Mouse (Mus musculus) ovary, postnatal 14 days (tissue): ENCODE data around the gene Tas1r1.
"Not testable (repeated sequence)": the region's sequence is repeated elsewhere in the genome, so short reads cannot be mapped to it uniquely, and the experiment has no call there.

ENCODE experiments used
- DNase-seq: peaks from one replicate; pipeline ENCODE4 v3.0.0; 2022; ENCODE audit warnings: low spot score

Gene Tas1r1

GRCm38 (mm10) chr4:152043171-152043570 lies 4.8 kb upstream of the Tas1r1 start:
- DNase-seq, result no peak

- no peak for DNase-seq
Observed at GRCm38 (mm10) chr4:152041924-152042641, 3.7 kb upstream of the Tas1r1 start.

DNA sequence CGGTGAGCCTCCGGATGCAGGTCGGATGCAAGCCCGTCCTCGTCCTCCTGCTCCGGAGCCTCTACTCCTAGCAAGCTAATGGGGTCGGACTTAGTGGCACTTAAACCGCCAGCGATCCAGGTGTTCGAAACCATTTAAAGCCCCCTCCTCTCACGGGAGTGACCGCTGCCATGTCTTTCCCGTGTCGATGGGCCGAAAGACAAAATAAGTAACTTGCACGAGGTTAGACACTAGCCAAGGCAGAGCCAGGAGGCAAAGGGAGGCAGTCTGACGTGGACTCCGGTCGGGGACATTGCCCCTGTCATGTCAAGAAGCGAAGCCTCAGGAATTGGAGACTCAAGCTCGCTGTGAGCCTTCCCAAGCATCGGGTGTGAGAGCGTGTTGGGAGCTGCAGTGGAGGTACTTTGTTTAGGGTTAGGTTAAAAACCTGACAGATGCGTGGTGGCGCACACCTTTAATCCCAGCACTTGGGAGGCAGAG lies 1.5 kb upstream of the Tas1r1 start:
- no peak for DNase-seq

DNA sequence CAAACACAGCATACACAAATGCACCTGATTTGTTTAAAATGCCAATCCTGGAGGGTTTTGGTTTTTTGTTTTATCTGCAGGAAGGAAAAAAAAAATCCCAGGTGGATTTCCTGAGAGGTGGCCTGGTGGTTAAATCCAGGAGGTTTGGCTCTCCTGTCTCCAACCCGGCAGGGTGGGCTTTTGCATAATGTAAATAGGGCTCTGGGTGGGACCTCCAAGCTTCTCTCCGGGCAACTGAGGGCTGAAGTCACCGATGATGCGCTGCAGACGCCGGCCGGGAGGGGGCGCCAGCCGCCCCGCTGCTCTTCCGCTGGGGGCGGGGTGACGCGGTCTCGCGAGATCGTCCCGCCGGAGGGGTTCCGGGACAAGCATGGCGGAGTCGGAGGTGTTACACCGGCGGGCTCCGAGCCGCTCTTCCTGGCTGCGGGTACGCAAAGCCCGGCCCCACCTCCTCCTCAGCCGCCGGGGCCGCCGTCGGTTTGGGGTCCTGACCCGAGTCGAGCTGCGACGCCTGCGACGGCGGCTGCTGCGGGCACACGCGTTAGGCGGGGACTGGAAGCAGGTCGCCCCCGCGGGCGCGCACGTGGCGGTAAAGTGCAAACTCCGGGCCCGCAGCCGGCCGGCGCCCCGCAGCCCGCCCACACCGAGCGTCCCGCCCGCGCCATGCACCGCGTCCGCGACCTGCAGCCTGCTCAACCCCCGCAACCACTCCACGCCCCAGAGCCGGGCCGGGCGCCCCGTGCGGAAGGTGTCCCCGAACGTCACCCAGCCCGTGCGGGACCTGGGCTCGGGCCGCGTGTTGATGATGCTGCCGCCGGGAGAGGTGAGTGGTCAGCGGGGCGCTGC lies 840 bp upstream of the Tas1r1 start, which contains the start of gene Nol9:
Gene Nol9, plus strand, starts transcription at position 337 of the 846 bp plus-strand sequence.
- peak; percentile 94 for DNase-seq

- not testable (repeated sequence) for DNase-seq
Observed at GRCm38 (mm10) chr4:152036464-152036863, 1.9 kb downstream of the Tas1r1 start.

DNA sequence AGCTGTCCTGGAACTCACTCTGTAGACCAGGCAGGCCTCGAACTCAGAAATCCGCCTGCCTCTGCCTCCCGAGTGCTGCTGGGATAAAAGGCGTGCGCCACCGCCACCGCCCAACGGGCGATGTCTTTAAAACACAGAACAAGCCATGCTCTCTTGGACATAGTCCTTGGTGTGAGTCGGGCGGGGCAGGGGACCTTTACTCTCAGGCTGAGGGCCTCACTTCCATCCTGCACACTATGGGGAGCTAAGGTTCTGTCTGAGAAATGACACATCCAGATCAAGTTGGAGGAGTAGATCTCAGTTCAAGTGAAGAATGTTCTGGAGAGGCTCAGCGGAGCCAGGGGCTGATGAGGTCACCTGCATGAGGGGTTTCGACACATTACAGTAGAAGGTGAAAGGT lies 5.4 kb downstream of the Tas1r1 start:
- no peak for DNase-seq

DNA sequence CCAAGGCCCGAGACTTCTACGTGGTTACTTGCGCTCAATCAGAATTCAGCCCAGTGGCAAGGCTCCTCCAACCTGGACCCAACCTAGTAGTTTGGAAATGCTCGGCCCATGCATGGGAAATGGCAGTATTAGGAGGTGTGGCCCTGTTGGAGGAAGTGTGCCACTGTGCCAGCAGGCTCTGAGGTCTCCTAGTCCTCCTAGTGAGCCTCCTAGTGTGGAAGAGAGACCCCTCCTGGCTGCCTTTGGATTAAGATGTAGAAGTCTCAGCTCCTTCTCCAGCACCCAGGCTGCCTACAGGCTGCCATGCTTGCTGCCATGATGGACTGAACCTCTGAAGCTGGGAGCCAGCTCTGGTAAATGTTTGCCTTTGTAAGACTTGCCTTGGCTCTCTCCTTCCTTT lies 8.4 kb downstream of the Tas1r1 start:
- DNase-seq, result no peak

GRCm38 (mm10) chr4:152029087-152029486 lies 9.3 kb downstream of the Tas1r1 start:
- no peak for DNase-seq

- no peak for DNase-seq
Observed at GRCm38 (mm10) chr4:152028456-152028855, 9.9 kb downstream of the Tas1r1 start.

- peak; percentile 89 for DNase-seq
Observed at GRCm38 (mm10) chr4:152027524-152027923, 10.8 kb downstream of the Tas1r1 start, which contains the start of gene Zbtb48. Gene Zbtb48, minus strand, starts transcription at chr4:152027671.

- no peak for DNase-seq
Observed at GRCm38 (mm10) chr4:152026751-152027508, 11.4 kb downstream of the Tas1r1 start.

- no peak for DNase-seq
Observed at GRCm38 (mm10) chr4:152024525-152024924, 13.8 kb downstream of the Tas1r1 start.

- no peak for DNase-seq
Observed at GRCm38 (mm10) chr4:152022506-152022905, 15.9 kb downstream of the Tas1r1 start.

DNA sequence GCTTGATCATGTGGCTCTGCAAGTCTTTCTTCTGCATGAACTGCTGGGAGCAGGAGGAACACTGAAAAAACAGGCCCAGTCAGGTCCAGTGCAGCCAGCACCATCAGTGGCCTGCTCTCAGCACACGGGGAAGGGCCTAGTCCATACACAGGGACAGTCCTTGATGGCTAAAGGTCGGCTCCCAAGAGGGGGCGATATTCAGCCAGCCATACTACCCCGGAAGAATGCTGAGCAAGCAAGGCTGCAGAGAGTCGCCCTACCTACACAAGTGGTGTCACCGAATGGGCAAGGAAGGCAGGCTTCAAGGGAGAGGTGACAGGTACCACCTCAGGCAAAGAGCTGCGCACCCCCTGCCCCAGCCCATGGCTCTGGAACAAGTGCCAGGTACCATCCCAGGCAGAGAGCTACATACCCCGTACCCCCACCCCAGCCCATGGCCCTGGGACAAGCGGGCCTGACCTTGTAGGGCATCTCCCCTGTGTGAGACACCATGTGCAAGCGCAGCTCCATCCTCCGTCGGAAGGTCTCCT lies 16.7 kb downstream of the Tas1r1 start:
- no peak for DNase-seq

DNA sequence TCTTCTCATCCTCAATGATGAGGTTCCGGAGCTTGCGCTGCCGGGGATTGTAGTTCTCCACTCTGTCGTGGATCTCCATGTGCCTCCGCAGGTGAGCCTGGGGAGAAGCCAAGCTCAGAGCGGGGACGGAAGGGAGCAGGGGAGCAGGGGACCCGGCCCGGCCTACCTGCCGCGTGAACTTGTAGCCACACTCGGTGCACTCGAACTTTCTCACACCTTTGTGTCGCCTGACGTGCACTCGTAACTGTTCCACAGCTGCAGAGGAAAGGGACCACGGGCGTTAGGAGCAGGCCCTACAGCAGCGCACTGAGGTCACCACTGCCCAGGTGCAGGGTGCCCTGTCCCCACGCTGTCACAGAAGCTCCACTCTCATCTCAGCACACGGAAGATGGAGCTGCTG lies 18.3 kb downstream of the Tas1r1 start:
- no peak for DNase-seq

DNA sequence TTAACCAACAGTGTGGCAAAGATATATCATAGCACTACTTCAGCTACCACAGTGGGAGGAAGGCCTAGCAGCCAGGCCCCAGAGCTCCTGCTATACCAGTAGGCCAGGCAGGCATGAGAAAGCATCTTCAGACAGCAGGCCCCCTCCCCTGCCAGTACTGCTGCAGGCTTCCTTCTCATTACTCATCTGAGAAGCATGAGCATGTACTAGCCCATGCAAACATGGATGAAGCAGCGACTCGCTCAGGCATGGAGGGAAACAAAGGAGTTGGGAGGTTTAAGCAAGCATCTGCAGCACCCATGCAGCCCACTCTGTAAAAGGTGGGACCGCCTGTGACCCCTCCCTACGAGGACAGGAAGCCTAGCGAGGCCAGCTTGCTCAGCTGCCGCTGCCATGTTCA lies 19.3 kb downstream of the Tas1r1 start:
- DNase-seq, result no peak

GRCm38 (mm10) chr4:152013036-152013813 lies 25.1 kb downstream of the Tas1r1 start:
- DNase-seq, result no peak

- DNase-seq, result no peak
Observed at GRCm38 (mm10) chr4:152012109-152012508, 26.3 kb downstream of the Tas1r1 start.

DNA sequence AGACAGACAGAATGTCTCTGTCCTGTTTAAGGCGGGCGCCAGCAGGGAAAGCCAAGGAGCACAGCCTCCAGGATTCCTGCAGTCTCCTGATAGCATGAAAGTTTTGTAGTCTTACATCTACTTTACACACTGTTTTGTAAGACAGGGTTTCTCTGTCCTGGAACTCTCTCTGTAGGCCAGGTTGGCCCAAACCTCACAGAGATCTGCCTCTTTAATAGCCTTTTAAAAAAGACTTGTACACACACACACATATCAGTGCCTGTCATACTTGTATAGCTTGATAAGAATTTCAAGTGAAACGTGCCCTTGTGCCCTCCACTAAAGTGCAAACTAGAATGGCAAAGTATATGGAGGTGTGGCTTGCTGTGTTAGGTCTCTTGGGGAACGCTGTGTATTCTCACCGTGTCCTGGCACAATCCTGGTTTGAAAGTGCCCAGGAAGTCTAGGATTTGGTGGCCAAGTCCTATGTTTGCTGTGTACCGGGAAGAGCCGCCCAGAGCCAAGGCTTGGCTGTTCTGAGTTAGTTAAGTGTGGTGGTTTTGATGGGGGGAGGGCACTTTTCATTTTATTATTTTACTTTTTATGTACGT lies 27.1 kb downstream of the Tas1r1 start:
- no peak for DNase-seq

DNA sequence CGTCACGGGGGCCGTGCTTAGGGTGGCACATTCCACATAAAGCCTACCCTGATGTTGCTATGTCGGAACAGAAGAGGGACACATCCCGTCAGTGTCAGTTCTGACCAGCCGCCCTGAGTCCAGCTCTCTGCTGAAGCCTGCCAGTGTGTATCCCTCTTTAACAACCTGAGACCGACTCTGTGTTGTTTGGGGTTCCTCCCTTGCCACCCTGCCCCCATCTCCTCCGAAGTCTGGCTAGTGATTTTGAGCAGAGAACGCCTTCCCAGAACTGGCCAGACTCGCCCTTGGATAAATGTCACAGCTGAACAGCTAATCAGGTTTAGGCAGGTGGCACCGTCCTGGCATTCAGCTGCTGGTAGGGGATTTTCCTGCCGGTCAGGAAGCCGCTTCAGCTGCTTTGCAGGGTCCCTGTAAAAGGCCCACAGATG lies 27.6 kb downstream of the Tas1r1 start:
- DNase-seq, result no peak
